Mouse (Mus musculus) embryonic facial prominence, embryonic 15.5 days (tissue): ENCODE data around the gene Syne1. TPM values are rescaled to one million over a fixed set of nuclear protein-coding genes. Genes with fewer than 3 reads are reported as not detected.

ENCODE experiments used
- ATAC-seq: fragments of 200-750 bp; cut with Nextera tagmentation; 2 replicates; pipeline ENCODE4 v1.8.0; 2017; ENCODE audit warnings: low read depth, moderate TSS enrichment; ENCODE audit not compliant: insufficient number of reproducible peaks, low FRiP score, low TSS enrichment
- H3K27ac ChIP-seq: fragments of 300-500 bp; sonication (generic); replicated peaks from 2 replicates; pipeline ENCODE4 v1.5.1; 2015; ENCODE audit warnings: mild to moderate bottlenecking, inconsistent platforms
- H3K27me3 ChIP-seq: fragments of 300-500 bp; sonication (generic); 2 replicates; pipeline ENCODE4 v1.6.1; 2015; ENCODE audit warnings: inconsistent platforms
- H3K36me3 ChIP-seq: fragments of 300-500 bp; sonication (generic); 2 replicates; pipeline ENCODE4 v1.6.1; 2015; ENCODE audit warnings: mild to moderate bottlenecking, inconsistent platforms
- H3K4me1 ChIP-seq: fragments of 300-500 bp; sonication (generic); 2 replicates; pipeline ENCODE4 v1.6.1; 2015; ENCODE audit warnings: inconsistent platforms
- H3K4me2 ChIP-seq: fragments of 300-500 bp; sonication (generic); replicated peaks from 2 replicates; pipeline ENCODE4 v1.6.1; 2015; ENCODE audit warnings: mild to moderate bottlenecking, inconsistent platforms
- H3K4me3 ChIP-seq: fragments of 300-500 bp; sonication (generic); replicated peaks from 2 replicates; pipeline ENCODE4 v1.5.1; 2015; ENCODE audit warnings: mild to moderate bottlenecking, inconsistent platforms
- H3K9ac ChIP-seq: fragments of 300-500 bp; sonication (generic); 2 replicates; pipeline ENCODE4 v1.6.1; 2015; ENCODE audit warnings: inconsistent platforms
- H3K9me3 ChIP-seq: fragments of 300-500 bp; sonication (generic); replicated peaks from 2 replicates; pipeline ENCODE4 v1.6.1; 2016; ENCODE audit warnings: inconsistent platforms
- WGBS: fragments of 180-500 bp; shearing (Covaris S2); methylation state at CpG from one replicate; pipeline ENCODE4 v1.1.7; 2015; 5-methylcytosine and 5-hydroxymethylcytosine counted together
- polyA plus RNA-seq: library from polyadenylated mRNA; unstranded; fragments of >200 nt; fragmentation: Nextera tagmentation; extraction: Ambion mirVana; gene quantifications from 2 replicates; pipeline ENCODE4 v1.2.1, GENCODE M21; 2015

Gene Syne1
- polyA plus RNA-seq, 1 experiment from 2014 or later = 8.0 TPM

DNA sequence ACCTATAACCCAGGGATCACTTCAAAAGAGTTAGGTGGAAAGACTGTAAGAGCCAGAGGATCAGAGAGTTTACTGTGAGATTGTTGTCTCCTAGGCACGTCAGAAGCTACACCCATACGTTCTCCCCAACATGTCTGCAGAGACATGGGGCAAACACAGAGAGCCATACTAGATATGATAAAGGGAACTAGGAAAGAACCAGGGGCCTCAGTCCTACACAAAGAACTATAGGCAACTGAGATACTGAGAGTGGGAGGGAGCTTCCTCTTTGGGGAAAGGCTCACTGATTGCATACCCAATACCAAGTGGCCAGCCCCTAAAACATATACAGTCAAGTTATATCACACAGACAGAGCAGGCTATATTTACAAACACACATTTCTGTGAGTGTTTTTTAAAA, 491.3 kb downstream of the Syne1 start:
- Histone ChIP-seq H3K9me3 (no peaks in the 10 kb centered on the region), H3K27ac (no peak overlapping the region), H3K4me1 (no peaks in the 10 kb centered on the region), H3K27me3 (no peaks in the 10 kb centered on the region), H3K36me3 (peaks cover 5% of the 10 kb centered on the region; the same call in 1 of the 2 replicates), H3K4me2 (no peak overlapping the region), H3K4me3 (no peak overlapping the region), H3K9ac (no peak overlapping the region)
- WGBS = 71% methylated on average over 2 of the region's 2 CpGs
- no peak for ATAC-seq

GRCm38 (mm10) chr10:5058876-5059275, 492.4 kb downstream of the Syne1 start:
- Histone ChIP-seq H3K27me3 (no peaks in the 10 kb centered on the region), H3K9ac (no peak overlapping the region), H3K4me1 (no peaks in the 10 kb centered on the region), H3K9me3 (no peaks in the 10 kb centered on the region), H3K36me3 (peaks cover 5% of the 10 kb centered on the region; the same call in 1 of the 2 replicates), H3K4me3 (no peak overlapping the region), H3K27ac (no peak overlapping the region), H3K4me2 (no peak overlapping the region)
- no peak for ATAC-seq
- WGBS = 79% methylated on average over 2 of the region's 2 CpGs

DNA sequence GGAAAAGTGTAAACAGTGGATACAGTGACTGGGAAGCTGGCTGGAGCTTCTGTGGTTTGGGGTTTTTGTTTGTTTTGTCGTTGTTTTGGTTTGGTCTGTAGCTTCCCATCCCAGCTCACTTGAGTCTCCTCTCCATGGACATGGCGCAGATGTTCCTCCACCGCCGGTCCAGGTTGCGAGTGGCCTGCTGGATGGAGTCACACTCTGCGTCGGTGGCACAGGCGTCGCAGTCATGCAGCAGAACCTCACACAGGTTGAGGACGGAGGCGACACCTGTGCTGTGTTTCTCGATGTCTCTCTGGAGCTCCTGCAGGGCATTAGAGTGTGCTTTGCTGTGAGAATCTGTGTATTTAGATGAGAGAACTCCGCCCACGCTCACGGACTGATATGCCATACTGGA, 493.6 kb downstream of the Syne1 start:
- no peak overlapping the region for H3K4me3 ChIP-seq
- no peak overlapping the region for H3K4me2 ChIP-seq
- no peak overlapping the region for H3K9ac ChIP-seq
- H3K27ac ChIP-seq = no peak overlapping the region
- H3K9me3 ChIP-seq = no peaks in the 10 kb centered on the region
- no peaks in the 10 kb centered on the region for H3K27me3 ChIP-seq
- 93% methylated on average over 15 of the region's 15 CpGs for WGBS
- ATAC-seq = no peak
- H3K36me3 ChIP-seq = peaks cover 5% of the 10 kb centered on the region; the same call in 1 of the 2 replicates
- no peaks in the 10 kb centered on the region for H3K4me1 ChIP-seq

DNA sequence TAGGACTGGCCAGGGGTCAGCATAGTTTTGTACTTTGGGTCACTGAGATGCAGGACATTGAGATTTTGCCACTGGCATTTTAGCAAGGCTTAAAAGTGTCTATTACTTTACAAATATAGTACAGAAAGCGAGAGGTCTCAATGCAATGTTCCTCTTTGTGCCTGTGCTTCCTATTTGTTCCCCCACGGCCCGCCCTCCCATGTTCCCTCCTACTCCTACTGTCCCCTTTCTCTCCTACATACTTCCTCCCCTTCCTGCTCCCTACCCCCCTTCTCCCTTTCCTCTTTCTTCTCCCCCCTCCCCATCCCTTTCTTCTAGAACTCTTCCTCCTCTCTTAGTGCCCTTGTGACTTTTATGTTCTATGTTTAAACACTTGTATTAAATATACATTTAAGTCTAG, 494.3 kb downstream of the Syne1 start:
- Histone ChIP-seq H3K4me3 (no peak overlapping the region), H3K36me3 (peaks cover 5% of the 10 kb centered on the region; the same call in 1 of the 2 replicates), H3K9me3 (no peaks in the 10 kb centered on the region), H3K9ac (no peak overlapping the region), H3K27ac (no peak overlapping the region), H3K4me1 (no peaks in the 10 kb centered on the region), H3K27me3 (no peaks in the 10 kb centered on the region), H3K4me2 (no peak overlapping the region)
- ATAC-seq = no peak
- 73% methylated on average over 3 of the region's 3 CpGs for WGBS

- no peaks in the 10 kb centered on the region for H3K27me3 ChIP-seq
- H3K4me2 ChIP-seq = no peak overlapping the region
- no peaks in the 10 kb centered on the region for H3K4me1 ChIP-seq
- WGBS = 67% methylated on average over 10 of the region's 10 CpGs
- no peak overlapping the region for H3K9ac ChIP-seq
- H3K36me3 ChIP-seq = peaks cover 5% of the 10 kb centered on the region; the same call in 1 of the 2 replicates
- no peak for ATAC-seq
- H3K9me3 ChIP-seq = no peaks in the 10 kb centered on the region
- no peak overlapping the region for H3K4me3 ChIP-seq
- no peak overlapping the region for H3K27ac ChIP-seq
These were observed 495.0 kb downstream of the Syne1 start for GRCm38 (mm10) chr10:5056243-5056735.

DNA sequence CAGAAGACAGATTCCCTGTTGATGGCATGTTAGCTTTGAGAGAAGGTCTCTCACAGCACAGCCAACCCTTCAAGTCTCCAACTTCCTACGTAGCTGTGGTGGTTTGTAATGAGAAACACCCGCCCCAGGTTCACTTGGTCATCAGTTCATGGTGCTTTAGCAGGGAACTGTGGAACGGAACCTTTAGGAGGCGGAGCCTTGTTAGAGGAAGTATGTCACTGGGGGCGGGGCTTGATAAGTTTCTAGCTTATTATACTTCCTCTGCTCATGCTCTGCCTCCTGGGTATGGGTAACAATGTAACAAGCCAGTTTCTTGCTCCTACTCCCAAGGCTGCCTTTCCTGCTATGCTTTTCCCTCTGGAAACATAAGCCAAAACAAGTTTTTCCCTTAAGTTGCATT, 505.6 kb downstream of the Syne1 start:
- no peaks in the 10 kb centered on the region for H3K27me3 ChIP-seq
- no peak overlapping the region for H3K4me2 ChIP-seq
- 85% methylated on average over 5 of the region's 5 CpGs for WGBS
- no peaks in the 10 kb centered on the region for H3K4me1 ChIP-seq
- peaks cover 18% of the 10 kb centered on the region; the same call in 1 of the 2 replicates for H3K36me3 ChIP-seq
- no peak for ATAC-seq
- H3K9me3 ChIP-seq = no peaks in the 10 kb centered on the region
- no peak overlapping the region for H3K9ac ChIP-seq
- H3K4me3 ChIP-seq = no peak overlapping the region
- no peak overlapping the region for H3K27ac ChIP-seq

DNA sequence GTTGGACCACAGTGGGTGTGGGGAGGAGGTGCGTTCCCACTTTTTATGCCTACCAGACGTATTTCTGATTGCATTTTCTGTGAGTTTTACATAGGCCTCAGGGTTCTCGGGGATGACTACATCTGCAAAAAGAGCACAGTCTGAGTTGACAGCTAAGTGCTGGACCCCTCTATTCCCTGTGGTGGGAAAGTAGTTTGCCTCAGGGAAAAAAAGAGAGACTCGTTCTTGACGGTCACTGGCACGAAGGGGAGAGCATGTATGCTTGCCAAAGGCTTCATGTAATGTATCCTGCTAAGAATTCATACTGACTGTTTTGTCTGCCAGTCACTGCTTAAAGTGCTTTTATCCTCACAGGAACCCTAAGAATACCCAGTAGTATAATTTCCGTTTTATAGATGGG, 506.1 kb downstream of the Syne1 start:
- Histone ChIP-seq H3K4me1 (no peaks in the 10 kb centered on the region), H3K27ac (no peak overlapping the region), H3K4me2 (no peak overlapping the region), H3K4me3 (no peak overlapping the region), H3K36me3 (peaks cover 22% of the 10 kb centered on the region; the same call in 1 of the 2 replicates), H3K9ac (no peak overlapping the region), H3K9me3 (no peaks in the 10 kb centered on the region), H3K27me3 (no peaks in the 10 kb centered on the region)
- 58% methylated on average over 7 of the region's 7 CpGs for WGBS
- no peak for ATAC-seq

DNA sequence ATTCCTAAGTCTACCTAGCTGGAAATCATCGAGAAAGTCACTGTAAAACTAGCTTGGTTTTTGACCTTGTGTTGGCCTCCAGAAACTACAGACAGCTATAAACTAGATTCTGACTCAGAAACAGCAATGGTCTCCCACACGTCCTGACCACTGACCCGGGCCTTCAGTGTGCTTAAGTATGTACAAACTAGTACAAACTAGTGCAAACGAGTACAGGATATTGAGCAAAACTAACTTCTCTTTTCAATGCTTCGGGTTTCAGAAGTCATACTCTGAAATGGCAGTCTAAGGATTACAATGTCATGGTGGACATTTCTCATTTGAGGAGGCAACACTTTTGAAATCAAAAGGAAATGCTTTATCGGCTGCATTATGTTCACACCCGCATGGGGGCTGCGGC, 506.8 kb downstream of the Syne1 start:
- H3K9ac ChIP-seq = no peak overlapping the region
- peaks cover 25% of the 10 kb centered on the region; the same call in 1 of the 2 replicates for H3K36me3 ChIP-seq
- H3K27ac ChIP-seq = no peak overlapping the region
- H3K4me1 ChIP-seq = no peaks in the 10 kb centered on the region
- no peaks in the 10 kb centered on the region for H3K27me3 ChIP-seq
- no peak overlapping the region for H3K4me3 ChIP-seq
- 87% methylated on average over 8 of the region's 8 CpGs for WGBS
- H3K4me2 ChIP-seq = no peak overlapping the region
- no peak for ATAC-seq
- no peaks in the 10 kb centered on the region for H3K9me3 ChIP-seq

- no peak overlapping the region for H3K4me3 ChIP-seq
- ATAC-seq = no peak
- peaks cover 20% of the 10 kb centered on the region; the same call in 1 of the 2 replicates for H3K36me3 ChIP-seq
- no peaks in the 10 kb centered on the region for H3K9me3 ChIP-seq
- WGBS = 75% methylated on average over 8 of the region's 8 CpGs
- H3K9ac ChIP-seq = no peak overlapping the region
- H3K27me3 ChIP-seq = no peaks in the 10 kb centered on the region
- H3K4me2 ChIP-seq = no peak overlapping the region
- no peak overlapping the region for H3K27ac ChIP-seq
- H3K4me1 ChIP-seq = no peaks in the 10 kb centered on the region
These were observed 510.0 kb downstream of the Syne1 start for GRCm38 (mm10) chr10:5041254-5041653.

GRCm38 (mm10) chr10:5032192-5033048, 518.9 kb downstream of the Syne1 start:
- Histone ChIP-seq H3K4me1 (no peaks in the 10 kb centered on the region), H3K4me2 (no peak overlapping the region), H3K9ac (no peak overlapping the region), H3K9me3 (no peaks in the 10 kb centered on the region), H3K4me3 (no peak overlapping the region), H3K36me3 (peaks cover 8% of the 10 kb centered on the region; the same call in 1 of the 2 replicates), H3K27ac (no peak overlapping the region), H3K27me3 (no peaks in the 10 kb centered on the region)
- ATAC-seq = no peak
- WGBS = 75% methylated on average over 15 of the region's 15 CpGs

DNA sequence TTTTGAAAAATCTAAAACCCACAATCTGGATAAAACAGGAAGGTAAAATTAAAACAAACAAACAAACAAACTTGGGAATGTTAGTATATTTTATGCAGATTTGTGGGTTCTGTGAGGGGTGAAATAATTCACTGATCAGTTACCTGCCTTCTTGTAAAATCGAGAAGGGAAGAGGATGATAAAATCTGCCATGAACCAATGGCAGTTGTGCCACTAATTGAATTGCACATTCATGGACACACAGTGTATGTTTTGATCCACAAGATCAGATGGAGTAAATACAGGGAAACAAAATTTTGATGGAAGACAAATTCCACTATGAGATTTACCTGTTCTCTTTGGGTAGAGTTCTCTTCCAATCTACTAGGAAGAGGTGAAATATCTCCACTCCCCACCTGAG, 521.4 kb downstream of the Syne1 start:
- Histone ChIP-seq H3K36me3 (peaks cover 4% of the 10 kb centered on the region; the same call in 1 of the 2 replicates), H3K9me3 (no peaks in the 10 kb centered on the region), H3K27me3 (no peaks in the 10 kb centered on the region), H3K4me3 (no peak overlapping the region), H3K9ac (no peak overlapping the region), H3K4me2 (no peak overlapping the region), H3K27ac (no peak overlapping the region), H3K4me1 (no peaks in the 10 kb centered on the region)
- WGBS = 85% methylated on average over 1 of the region's 1 CpGs
- no peak for ATAC-seq
